Mouse (Mus musculus) cortical plate, adult 2 months (tissue): ENCODE measurements around the gene Gabbr2. TPM values are rescaled to one million over a fixed set of nuclear protein-coding genes. Genes with fewer than 3 reads are reported as not detected.

Experiments used
- H3K27ac ChIP-seq: fragments of 200-500 bp; 2 replicates; pipeline ENCODE4 v1.5.1; 2012; ENCODE audit warnings: low read length, control low read depth, inconsistent platforms; ENCODE audit not compliant: insufficient read depth
- H3K4me1 ChIP-seq: fragments of 200-500 bp; 2 replicates; pipeline ENCODE4 v1.6.1; 2011; ENCODE audit warnings: low read length; ENCODE audit not compliant: control insufficient read depth, insufficient read depth
- H3K4me3 ChIP-seq: fragments of 200-500 bp; 2 replicates; pipeline ENCODE4 v1.5.1; 2011; ENCODE audit warnings: mild to moderate bottlenecking, low read length, control low read depth; ENCODE audit not compliant: insufficient read depth
- CTCF ChIP-seq: fragments of 200-500 bp; IDR thresholded peaks from 2 replicates; pipeline ENCODE4 v1.5.1; 2011; ENCODE audit warnings: mild to moderate bottlenecking, control low read depth, low read length; ENCODE audit not compliant: insufficient read depth; ENCODE audit errors: extremely low read depth
- POLR2A ChIP-seq: fragments of 200-500 bp; IDR thresholded peaks from 2 replicates; pipeline ENCODE4 v1.6.1; 2011; ENCODE audit warnings: mild to moderate bottlenecking, low read length, control low read depth; ENCODE audit not compliant: insufficient read depth; ENCODE audit errors: extremely low read depth
- polyA plus RNA-seq: library from polyadenylated mRNA; depleted of rRNA; stranded (reverse); fragments of >200 nt; gene quantifications from 2 replicates; pipeline ENCODE4 v1.2.3, GENCODE M21; 2012

The Gabbr2 gene
- polyA plus RNA-seq, 1 experiment: 139 TPM

DNA sequence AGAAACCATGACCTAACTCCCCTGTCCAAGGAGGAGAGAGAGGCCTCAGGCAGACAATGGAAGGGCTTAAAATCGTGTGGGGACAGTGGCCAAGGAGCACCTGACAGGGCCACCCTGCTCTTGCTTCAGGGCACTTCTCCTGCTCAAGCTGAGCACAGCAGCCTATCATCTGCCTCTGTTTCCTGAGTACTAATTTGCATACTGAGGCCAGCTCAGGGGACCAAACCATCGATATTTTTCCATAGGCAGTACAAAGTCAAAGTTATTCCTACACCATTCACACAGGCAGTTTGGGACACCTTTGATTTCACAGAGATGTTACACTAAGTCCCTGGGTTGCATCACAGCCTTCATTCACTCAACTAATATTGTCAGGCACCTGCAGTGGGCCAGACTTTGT lies 249.1 kb downstream of the Gabbr2 start:
- peaks cover 8% of the 10 kb centered on the region for H3K4me1 ChIP-seq
- no peak overlapping the region for H3K27ac ChIP-seq
- H3K4me3 ChIP-seq: no peak overlapping the region
- no peak for TF ChIP-seq CTCF
- no peak for TF ChIP-seq POLR2A

DNA sequence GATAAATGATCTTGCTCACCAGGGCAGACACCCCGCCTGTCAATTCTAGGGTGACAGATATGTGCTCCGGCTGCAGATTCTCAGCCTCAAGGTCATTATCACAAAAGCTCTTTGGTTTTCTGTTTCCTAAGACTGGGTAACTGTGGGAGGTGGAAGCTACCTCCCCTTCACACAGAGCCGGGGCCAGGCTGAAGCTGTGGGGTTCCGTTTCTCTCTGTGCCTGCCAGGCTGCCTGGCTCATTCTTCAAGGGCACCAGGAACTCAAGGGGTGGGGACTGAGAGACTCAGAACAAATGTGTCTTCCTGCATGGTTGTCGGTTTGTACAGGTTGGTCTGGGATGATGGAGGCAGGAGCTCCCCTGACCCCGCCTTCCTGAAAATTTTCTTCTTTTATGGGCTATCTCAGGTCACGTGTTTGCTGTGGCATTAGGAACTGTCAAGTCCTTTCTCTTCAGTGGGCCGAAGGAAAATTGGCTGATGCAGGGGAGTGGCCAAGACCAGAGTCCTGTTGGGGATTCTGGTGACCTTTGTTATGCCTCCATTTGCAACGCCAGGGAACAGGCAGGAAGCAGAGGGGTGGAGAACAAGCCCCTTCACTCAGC lies 254.7 kb downstream of the Gabbr2 start:
- H3K4me3 ChIP-seq: no peak overlapping the region
- H3K4me1 ChIP-seq: peaks cover 8% of the 10 kb centered on the region
- TF ChIP-seq POLR2A: no peak
- TF ChIP-seq CTCF: no peak
- H3K27ac ChIP-seq: 0 out of 2 replicates have a peak overlapping the region, but pooled peaks have one; percentile 4

- no peak overlapping the region for H3K4me3 ChIP-seq
- no peak overlapping the region for H3K27ac ChIP-seq
- peaks cover 9% of the 10 kb centered on the region for H3K4me1 ChIP-seq
- TF ChIP-seq CTCF (peak; percentile 8; the same call in 1 of the 2 replicates), POLR2A (no peak)
Observed at GRCm38 (mm10) chr4:46734906-46735305, 256.8 kb downstream of the Gabbr2 start.

- Histone ChIP-seq H3K4me1 (peaks cover 8% of the 10 kb centered on the region), H3K27ac (no peak overlapping the region), H3K4me3 (no peak overlapping the region)
- TF ChIP-seq CTCF (no peak), POLR2A (no peak)
Observed at GRCm38 (mm10) chr4:46731590-46731989, 260.1 kb downstream of the Gabbr2 start.

- TF ChIP-seq POLR2A (no peak), CTCF (no peak)
- H3K27ac ChIP-seq: 0 out of 2 replicates have a peak overlapping the region, but pooled peaks have one; percentile 16
- no peak overlapping the region for H3K4me3 ChIP-seq
- peaks cover 7% of the 10 kb centered on the region for H3K4me1 ChIP-seq
Observed at GRCm38 (mm10) chr4:46729306-46730042, 262.2 kb downstream of the Gabbr2 start.

DNA sequence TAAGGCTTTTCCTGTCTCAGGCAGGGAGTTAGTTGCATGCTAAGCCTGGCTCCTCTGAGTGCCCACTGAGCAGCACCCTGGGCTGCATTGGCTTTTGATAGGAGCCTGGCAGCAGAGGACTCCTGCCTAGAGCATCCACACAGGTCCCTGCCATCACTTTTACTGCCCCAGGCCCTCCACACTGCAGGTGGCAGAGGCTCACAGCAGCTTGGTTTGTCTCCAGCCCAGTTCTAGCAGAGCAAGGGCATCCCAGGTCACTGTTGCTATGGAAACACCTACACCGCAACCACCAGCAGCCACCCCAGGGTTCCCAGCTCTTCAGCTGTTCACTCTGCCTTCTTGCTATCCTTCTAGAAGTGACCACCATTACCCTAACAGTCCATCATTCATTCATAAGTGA lies 263.4 kb downstream of the Gabbr2 start:
- H3K4me1 ChIP-seq: peaks cover 7% of the 10 kb centered on the region
- H3K4me3 ChIP-seq: no peak overlapping the region
- TF ChIP-seq CTCF (no peak), POLR2A (no peak)
- H3K27ac ChIP-seq: no peak overlapping the region

- Histone ChIP-seq H3K4me3 (no peak overlapping the region), H3K27ac (no peak overlapping the region), H3K4me1 (peaks cover 7% of the 10 kb centered on the region)
- TF ChIP-seq CTCF (no peak), POLR2A (no peak)
Observed at GRCm38 (mm10) chr4:46727153-46727552, 264.5 kb downstream of the Gabbr2 start.

GRCm38 (mm10) chr4:46720821-46721557 lies 270.7 kb downstream of the Gabbr2 start:
- Histone ChIP-seq H3K4me3 (no peak overlapping the region), H3K27ac (no peak overlapping the region), H3K4me1 (peaks cover 5% of the 10 kb centered on the region; the same call in 1 of the 2 replicates)
- no peak for TF ChIP-seq CTCF
- TF ChIP-seq POLR2A: no peak

GRCm38 (mm10) chr4:46720070-46720469 lies 271.6 kb downstream of the Gabbr2 start:
- TF ChIP-seq CTCF (no peak), POLR2A (no peak)
- Histone ChIP-seq H3K4me3 (no peak overlapping the region), H3K4me1 (peaks cover 5% of the 10 kb centered on the region; the same call in 1 of the 2 replicates), H3K27ac (no peak overlapping the region)
